Mouse (Mus musculus) spleen, adult 10 weeks (tissue): ENCODE results near the gene She. TPM values are rescaled to one million over a fixed set of nuclear protein-coding genes. Genes with fewer than 3 reads are reported as not detected.

Experiments
- polyA plus RNA-seq: library from polyadenylated mRNA; stranded (reverse); fragments of 350-450 nt; fragmentation: Illumina TruSeq; extraction: RNeasy Lipid Tissue Mini Kit (QIAGEN cat#74804); gene quantifications from one replicate; pipeline ENCODE4 v1.2.3, GENCODE M21; 2015; ENCODE audit warnings: low replicate concordance; ENCODE audit not compliant: insufficient read depth

The She gene
- 4.4 TPM for polyA plus RNA-seq

GRCm38 (mm10) chr3:89830815-89831591 lies at the start of gene She:
She (plus strand) TSS chr3:89831370.

Other genes starting within 250 kb of the She start
- 78.1 TPM for gene Adar, start 116.3 kb upstream of the She start, polyA plus RNA-seq
- 1.7 TPM for gene Chrnb2, start 66.7 kb upstream of the She start, polyA plus RNA-seq
- 181 TPM for gene Ube2q1, start 57.8 kb upstream of the She start, polyA plus RNA-seq
- gene Il6ra, start 81.8 kb downstream of the She start, polyA plus RNA-seq: 30.9 TPM
- gene Atp8b2, start 132.1 kb downstream of the She start, polyA plus RNA-seq: 73.4 TPM
- 81.9 TPM for gene Hax1, start 167.4 kb downstream of the She start, polyA plus RNA-seq
- gene 4933434E20Rik, start 220.3 kb downstream of the She start, polyA plus RNA-seq: 139 TPM
- 173 TPM for gene Ubap2l, start 221.3 kb downstream of the She start, polyA plus RNA-seq
- gene Tpm3, start 241.3 kb downstream of the She start, polyA plus RNA-seq: 559 TPM